Mouse (Mus musculus) adipocyte (in vitro differentiated cells): ENCODE results near the gene Gm10750.
"Not testable (repeated sequence)": the region's sequence is repeated elsewhere in the genome, so short reads cannot be mapped to it uniquely, and the experiment has no call there.

Experiments used
- DNase-seq: peaks from one replicate; pipeline ENCODE4 v3.0.0-alpha.2; 2016; ENCODE audit warnings: low spot score

Gm10750 gene

DNA sequence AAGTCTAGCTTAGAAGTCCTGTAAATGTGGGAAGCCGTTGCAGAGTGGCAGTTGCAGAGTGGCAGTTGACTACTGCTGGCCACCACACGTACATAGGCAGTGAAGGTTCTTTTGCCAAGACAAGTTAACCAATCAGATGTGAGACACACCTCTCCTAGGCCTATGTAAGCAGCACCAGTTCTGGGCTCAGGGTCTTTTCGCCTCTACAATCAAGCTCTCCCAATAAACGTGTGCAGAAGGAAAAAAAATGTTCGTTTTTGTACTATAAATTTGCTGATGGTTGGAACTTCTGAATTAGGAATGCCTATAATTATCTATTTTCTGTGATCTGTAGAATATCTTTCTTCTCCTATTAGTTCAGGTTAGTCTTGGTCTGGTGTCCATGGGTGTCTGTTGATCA is at the start of gene Gm10750:
Gene Gm10750 (minus strand): TSS at position 101 of the 400 bp plus-strand sequence.
- DNase-seq: not testable (repeated sequence)

- DNase-seq: peak; percentile 41
Observed at GRCm38 (mm10) chr2:149004826-149005225, 12.2 kb downstream of the Gm10750 start.

DNA sequence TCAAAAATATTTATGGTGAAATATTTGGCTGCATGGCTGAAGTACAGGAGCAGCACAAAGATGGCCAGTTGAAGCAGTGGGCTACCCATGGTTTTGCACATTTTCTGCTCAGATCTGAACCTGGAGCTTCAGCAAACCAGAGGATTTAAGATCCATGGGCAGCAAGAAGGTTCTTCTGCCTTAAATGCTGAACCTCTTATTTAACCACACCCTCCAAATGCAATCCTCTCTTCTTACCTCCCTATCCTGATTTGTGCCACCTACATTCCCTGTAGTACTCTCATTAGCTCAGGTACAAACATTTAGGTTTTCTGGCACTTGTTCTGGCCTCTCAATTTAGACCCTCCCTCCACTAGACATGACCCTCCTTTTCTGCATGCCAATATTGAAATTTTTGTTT is 13.9 kb downstream of the Gm10750 start, which contains the start of gene Gm1330:
Gene Gm1330 (minus strand): TSS at position 101 of the 400 bp plus-strand sequence.
- DNase-seq: no peak

- DNase-seq: no peak
Observed at GRCm38 (mm10) chr2:148995133-148995532, 21.9 kb downstream of the Gm10750 start.
